Mouse (Mus musculus): ENCODE measurements around the gene Tpp2. TPM values are rescaled to one million over a fixed set of nuclear protein-coding genes. Genes with fewer than 3 reads are reported as not detected.
"Not testable (repeated sequence)": the region's sequence is repeated elsewhere in the genome, so short reads cannot be mapped to it uniquely, and the experiment has no call there.

Tpp2 gene
- total RNA-seq (2021) (10 to 100 TPM; 44.3 to 45.1 TPM), polyA plus RNA-seq (2012; rRNA removed) (4.9 and 6.3 TPM in 2 replicates)
- long read RNA-seq, full-length matches to known transcripts = 17 of 20 reads
- long read RNA-seq, partial matches to known transcripts = 1 of 20 reads
- long read RNA-seq, other reads (novel, unspliced or antisense) = 2 of 20 reads

- DNase-seq = peak; percentile 98
Measured at GRCm38 (mm10) chr1:43933488-43934415, at the start of gene Tpp2. Gene Tpp2 (plus strand): TSS chr1:43933647.

- not testable (repeated sequence) for DNase-seq
Measured at GRCm38 (mm10) chr1:43888358-43888757, 45.1 kb upstream of the Tpp2 start.

- DNase-seq = no peak
Measured at GRCm38 (mm10) chr1:43895742-43896141, 37.7 kb upstream of the Tpp2 start.

- DNase-seq = no peak
Measured at GRCm38 (mm10) chr1:43897131-43897530, 36.3 kb upstream of the Tpp2 start.

GRCm38 (mm10) chr1:43897987-43898386, 35.5 kb upstream of the Tpp2 start:
- DNase-seq = no peak

- DNase-seq = peak; percentile 67
Measured at GRCm38 (mm10) chr1:43898991-43899714, 34.3 kb upstream of the Tpp2 start.

GRCm38 (mm10) chr1:43902417-43902816, 31.0 kb upstream of the Tpp2 start:
- no peak for DNase-seq

- DNase-seq = peak; percentile 16
Measured at GRCm38 (mm10) chr1:43902855-43903254, 30.6 kb upstream of the Tpp2 start.

GRCm38 (mm10) chr1:43915428-43915827, 18.0 kb upstream of the Tpp2 start:
- no peak for DNase-seq

GRCm38 (mm10) chr1:43916854-43917253, 16.6 kb upstream of the Tpp2 start:
- DNase-seq = no peak

- DNase-seq = no peak
Measured at GRCm38 (mm10) chr1:43934416-43934810, 966 bp downstream of the Tpp2 start.

GRCm38 (mm10) chr1:43939310-43939709, 5.9 kb downstream of the Tpp2 start:
- no peak for DNase-seq

- DNase-seq = no peak
Measured at GRCm38 (mm10) chr1:43941476-43942217, 8.2 kb downstream of the Tpp2 start.

GRCm38 (mm10) chr1:43942814-43943213, 9.4 kb downstream of the Tpp2 start:
- DNase-seq = no peak

- DNase-seq = no peak
Measured at GRCm38 (mm10) chr1:43953679-43954078, 20.2 kb downstream of the Tpp2 start.

GRCm38 (mm10) chr1:43964381-43964780, 30.9 kb downstream of the Tpp2 start:
- DNase-seq = no peak

- no peak for DNase-seq
Measured at GRCm38 (mm10) chr1:43966756-43967155, 33.3 kb downstream of the Tpp2 start.

- DNase-seq = peak; percentile 53
Measured at GRCm38 (mm10) chr1:43969361-43969760, 35.9 kb downstream of the Tpp2 start.

- no peak for DNase-seq
Measured at GRCm38 (mm10) chr1:43971089-43971488, 37.6 kb downstream of the Tpp2 start.

- DNase-seq = no peak
Measured at GRCm38 (mm10) chr1:43996914-43997589, 63.6 kb downstream of the Tpp2 start.

GRCm38 (mm10) chr1:44004513-44004912, 71.1 kb downstream of the Tpp2 start:
- DNase-seq = no peak
